ENCODE assay signal across 8 mouse cellular contexts in genomic region chr7:127801010-127801621, GRCm38 (mm10). TPM values are rescaled to one million over a fixed set of nuclear protein-coding genes. Genes with fewer than 3 reads are reported as not detected.
DNase-seq lines count a peak whose midpoint lies in the region; ATAC-seq lines count a peak whose summit lies in the region.

No protein-coding gene starts in this region.

- no peak overlapping the region for H3K27ac ChIP-seq in intestine, embryonic 15.5 days
- H3K27ac ChIP-seq in neural tube, embryonic 13.5 days (replicated peaks), result peak overlapping the region; percentile 38

- DNase-seq in gastrocnemius, adult 18-20 months (ENCODE audit: low spot score), result peak; percentile 37
- no peak for DNase-seq in gastrocnemius, postnatal 4 days (ENCODE audit: low spot score in 2 of 2)
- DNase-seq in 3T3-L1 (ENCODE audit: low read depth, low spot score), result peak; percentile 83
- DNase-seq in cerebellum, adult 8-10 months, result peak; percentile 65
- DNase-seq in frontal cortex, postnatal 10 days (ENCODE audit: low spot score in 2 of 2), result no peak

- H3K27me3 ChIP-seq in intestine, embryonic 15.5 days (replicated peaks), result no peaks in the 10 kb centered on the region
- no peaks in the 10 kb centered on the region for H3K27me3 ChIP-seq in neural tube, embryonic 13.5 days

- H3K4me2 ChIP-seq in intestine, embryonic 15.5 days (replicated peaks), result peak overlapping the region; percentile 63
- peak overlapping the region; percentile 41 for H3K4me2 ChIP-seq in neural tube, embryonic 13.5 days

- no peaks in the 10 kb centered on the region for H3K9me3 ChIP-seq in intestine, embryonic 15.5 days
- H3K9me3 ChIP-seq in neural tube, embryonic 13.5 days, result no peaks in the 10 kb centered on the region

- H3K4me1 ChIP-seq in intestine, embryonic 15.5 days (replicated peaks), result peaks cover 12% of the 10 kb centered on the region; the same call in 1 of the 2 replicates
- H3K4me1 ChIP-seq in neural tube, embryonic 13.5 days (replicated peaks), result peaks cover 9% of the 10 kb centered on the region

- peak overlapping the region; percentile 29 for H3K4me3 ChIP-seq in intestine, embryonic 15.5 days (replicated peaks)
- peak overlapping the region; percentile 10; the same call in 1 of the 2 replicates for H3K4me3 ChIP-seq in neural tube, embryonic 13.5 days

- peak; percentile 14; the same call in 1 of the 2 replicates for ATAC-seq in intestine, embryonic 15.5 days
- 0 out of 2 replicates have a peak, but pooled peaks have one; percentile 8 for ATAC-seq in neural tube, embryonic 13.5 days (ENCODE audit: low read depth)
- no peak for ATAC-seq in CD4-positive, CD25-positive, alpha-beta regulatory T cell, adult 4 months

- peaks cover 37% of the 10 kb centered on the region for H3K36me3 ChIP-seq in intestine, embryonic 15.5 days
- peaks cover 75% of the 10 kb centered on the region for H3K36me3 ChIP-seq in neural tube, embryonic 13.5 days

- 87% methylated on average over 8 of the region's 8 CpGs for WGBS in intestine, embryonic 15.5 days
- WGBS in neural tube, embryonic 13.5 days, result 94% methylated on average over 8 of the region's 8 CpGs

- peak overlapping the region; percentile 44; the same call in 1 of the 2 replicates for H3K9ac ChIP-seq in intestine, embryonic 15.5 days
- H3K9ac ChIP-seq in neural tube, embryonic 13.5 days, result peak overlapping the region; percentile 58; the same call in 1 of the 2 replicates

RNA-seq across cellular contexts. Expression of gene Hsd3b7, which starts 0.7 kb away (rescaled TPM):
- 1 to 10 TPM; 4.2 TPM for total RNA-seq in gastrocnemius, adult 18-20 months (2021)
- total RNA-seq in gastrocnemius, postnatal 4 days (2021), result 10 to 100 TPM; 13.0 to 13.3 TPM
- 28.0 and 31.2 TPM in 2 replicates for polyA plus RNA-seq in intestine, embryonic 15.5 days (2015; fragmentation: Nextera tagmentation; extraction: Ambion mirVana)
- polyA plus RNA-seq in neural tube, embryonic 13.5 days (2015; fragmentation: Nextera tagmentation; extraction: Ambion mirVana), result 9.5 and 9.8 TPM in 2 replicates
- 1 to 10 TPM; 3.9 to 6.8 TPM for polyA plus RNA-seq in CD4-positive, CD25-positive, alpha-beta regulatory T cell, adult 4 months (2017; shearing (Covaris generic))

RNA-seq across cellular contexts. Expression of gene Gm49388, which starts 15.7 kb away (rescaled TPM):
- 1 to 10 TPM in 1 of 2 experiments, under 1 TPM in 1; 0.78 to 2.0 TPM for total RNA-seq in gastrocnemius, adult 18-20 months (2021)
- total RNA-seq in gastrocnemius, postnatal 4 days (2021), result 1 to 10 TPM; 2.8 to 4.0 TPM
- not detected in 2 replicates for polyA plus RNA-seq in intestine, embryonic 15.5 days (2015; fragmentation: Nextera tagmentation; extraction: Ambion mirVana)
- polyA plus RNA-seq in neural tube, embryonic 13.5 days (2015; fragmentation: Nextera tagmentation; extraction: Ambion mirVana), result not detected in 2 replicates
- under 1 TPM; 0.65 to 0.99 TPM for polyA plus RNA-seq in CD4-positive, CD25-positive, alpha-beta regulatory T cell, adult 4 months (2017; shearing (Covaris generic))

RNA-seq across cellular contexts. Expression of gene Stx4a, which starts 23.0 kb away (rescaled TPM):
- total RNA-seq in gastrocnemius, adult 18-20 months (2021), result 10 to 100 TPM; 46.4 to 56.7 TPM
- 10 to 100 TPM; 82.8 to 84.9 TPM for total RNA-seq in gastrocnemius, postnatal 4 days (2021)
- 40.6 and 40.7 TPM in 2 replicates for polyA plus RNA-seq in intestine, embryonic 15.5 days (2015; fragmentation: Nextera tagmentation; extraction: Ambion mirVana)
- 18.9 and 25.4 TPM in 2 replicates for polyA plus RNA-seq in neural tube, embryonic 13.5 days (2015; fragmentation: Nextera tagmentation; extraction: Ambion mirVana)
- polyA plus RNA-seq in CD4-positive, CD25-positive, alpha-beta regulatory T cell, adult 4 months (2017; shearing (Covaris generic)), result 100 to 1,000 TPM in 1 of 2 experiments, 10 to 100 TPM in 1; 62.0 to 110 TPM

RNA-seq across cellular contexts. Expression of gene Stx1b, which starts 23.2 kb away (rescaled TPM):
- 1 to 10 TPM in 1 of 2 experiments, under 1 TPM in 1; 0.74 to 1.2 TPM for total RNA-seq in gastrocnemius, adult 18-20 months (2021)
- 1 to 10 TPM; 4.7 to 6.3 TPM for total RNA-seq in gastrocnemius, postnatal 4 days (2021)
- 3.2 and 3.4 TPM in 2 replicates for polyA plus RNA-seq in intestine, embryonic 15.5 days (2015; fragmentation: Nextera tagmentation; extraction: Ambion mirVana)
- polyA plus RNA-seq in neural tube, embryonic 13.5 days (2015; fragmentation: Nextera tagmentation; extraction: Ambion mirVana), result 38.4 and 39.8 TPM in 2 replicates
- polyA plus RNA-seq in CD4-positive, CD25-positive, alpha-beta regulatory T cell, adult 4 months (2017; shearing (Covaris generic)), result not detected

RNA-seq across cellular contexts. Expression of gene Setd1a, which starts 24.6 kb away (rescaled TPM):
- 10 to 100 TPM; 16.2 to 17.6 TPM for total RNA-seq in gastrocnemius, adult 18-20 months (2021)
- 10 to 100 TPM; 30.3 to 32.4 TPM for total RNA-seq in gastrocnemius, postnatal 4 days (2021)
- polyA plus RNA-seq in intestine, embryonic 15.5 days (2015; fragmentation: Nextera tagmentation; extraction: Ambion mirVana), result 15.2 and 17.4 TPM in 2 replicates
- polyA plus RNA-seq in neural tube, embryonic 13.5 days (2015; fragmentation: Nextera tagmentation; extraction: Ambion mirVana), result 19.0 and 20.9 TPM in 2 replicates
- polyA plus RNA-seq in CD4-positive, CD25-positive, alpha-beta regulatory T cell, adult 4 months (2017; shearing (Covaris generic)), result 1 to 10 TPM; 5.8 to 6.6 TPM

Comparison
In these comparisons a context has a peak if more than half of its experiments do, and no peak if none do; other contexts are left out.
1. DNase-seq: peak in gastrocnemius, adult 18-20 months (single experiment), 3T3-L1 (single experiment) and cerebellum, adult 8-10 months (single experiment); none in gastrocnemius, postnatal 4 days (0 of 2) and frontal cortex, postnatal 10 days (0 of 2).